Mouse (Mus musculus) cerebellum, adult 2 months (tissue): ENCODE measurements around the gene Hmgcr.

Source experiments
- CTCF ChIP-seq: fragments of 200-500 bp; IDR thresholded peaks from 2 replicates; pipeline ENCODE4 v1.5.1; 2011; ENCODE audit warnings: low read depth, mild to moderate bottlenecking, control low read depth, low read length, moderate library complexity, borderline replicate concordance; ENCODE audit not compliant: insufficient read depth
- POLR2A ChIP-seq: fragments of 200-500 bp; IDR thresholded peaks from 2 replicates; pipeline ENCODE4 v1.6.1; 2011; ENCODE audit warnings: low read length, control low read depth, borderline replicate concordance; ENCODE audit not compliant: insufficient read depth

DNA sequence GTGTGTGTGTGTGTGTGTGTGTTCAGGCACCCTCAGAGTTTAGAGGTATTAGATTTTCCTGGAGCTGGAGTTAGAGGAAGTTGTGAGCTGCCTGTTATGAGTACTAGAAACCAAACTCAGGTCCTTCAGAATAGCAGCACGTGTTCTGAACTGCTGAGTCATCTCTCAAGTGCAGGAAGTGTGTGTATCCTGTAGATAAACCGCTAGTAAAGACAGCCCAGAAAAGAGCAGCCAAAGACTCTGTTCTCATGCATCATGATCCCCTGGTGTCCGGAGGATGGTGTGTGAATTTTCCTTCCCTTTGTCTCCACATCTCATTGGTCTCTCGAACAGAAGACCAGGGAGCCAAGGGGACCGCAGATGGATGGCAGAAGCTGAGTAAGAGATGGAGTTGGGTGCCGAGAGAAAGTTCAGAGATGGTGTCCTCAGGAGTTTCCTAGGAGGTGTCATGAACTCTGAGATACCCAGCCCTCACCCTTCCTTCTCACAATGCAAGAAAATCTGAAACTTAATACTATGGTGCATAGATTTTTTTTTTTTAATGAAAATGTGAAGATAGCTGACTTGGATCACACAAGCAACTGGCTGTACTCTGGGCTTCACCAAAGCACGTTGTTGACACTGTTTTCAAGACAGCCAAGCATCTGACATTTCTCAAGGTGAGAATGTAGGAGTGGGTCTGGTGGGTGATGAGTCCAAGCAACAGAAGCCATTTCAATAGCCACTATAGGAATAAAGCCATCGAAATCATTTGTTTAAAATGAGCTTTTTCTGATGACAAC, 27.3 kb upstream of the Hmgcr start:
- TF ChIP-seq CTCF (no peak), POLR2A (no peak)
